7 mouse cellular contexts compared by ENCODE assay signal in the genomic region with DNA sequence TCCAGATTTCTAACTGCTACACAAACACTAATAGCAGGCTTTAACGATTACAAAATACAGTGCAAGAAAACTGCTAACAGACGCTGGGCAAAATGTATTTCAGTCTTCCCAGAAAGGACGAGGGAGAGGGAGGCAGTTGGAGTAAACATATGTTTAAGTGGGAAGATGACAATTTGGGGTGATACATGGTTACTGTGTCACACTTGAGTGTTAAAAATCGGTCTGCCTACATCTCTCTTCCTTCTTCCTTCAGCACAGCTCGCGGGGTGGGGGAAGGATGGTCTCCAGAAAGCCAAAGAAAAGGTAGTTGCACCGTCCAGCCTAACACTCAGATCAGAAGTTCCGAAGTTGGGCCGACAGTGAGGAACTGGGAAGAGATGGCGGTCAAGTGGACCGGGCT. TPM values are rescaled to one million over a fixed set of nuclear protein-coding genes. Genes with fewer than 3 reads are reported as not detected.
DNase-seq lines count a peak whose midpoint lies in the region; ATAC-seq lines count a peak whose summit lies in the region.

No protein-coding gene starts in this region.

- no peaks in the 10 kb centered on the region; the same call in 1 of the 2 replicates for H3K9me3 ChIP-seq in lung, embryonic 15.5 days
- H3K9me3 ChIP-seq in embryonic facial prominence, embryonic 12.5 days = no peaks in the 10 kb centered on the region
- H3K9me3 ChIP-seq in hindbrain, embryonic 16.5 days (ENCODE audit: control insufficient read depth, low read length) = peaks cover 2% of the 10 kb centered on the region; the same call in 1 of the 2 replicates
- no peaks in the 10 kb centered on the region for H3K9me3 ChIP-seq in midbrain, embryonic 10.5 days (replicated peaks)

- WGBS in lung, embryonic 15.5 days = 0% methylated on average over 11 of the region's 11 CpGs
- 2% methylated on average over 11 of the region's 11 CpGs for WGBS in embryonic facial prominence, embryonic 12.5 days
- WGBS in hindbrain, embryonic 16.5 days = under 1% methylated on average over 11 of the region's 11 CpGs
- WGBS in midbrain, embryonic 10.5 days = 1% methylated on average over 11 of the region's 11 CpGs

- no peaks in the 10 kb centered on the region for H3K27me3 ChIP-seq in lung, embryonic 15.5 days
- no peaks in the 10 kb centered on the region for H3K27me3 ChIP-seq in embryonic facial prominence, embryonic 12.5 days
- H3K27me3 ChIP-seq in hindbrain, embryonic 16.5 days (replicated peaks; ENCODE audit: control insufficient read depth, insufficient read depth, low read length) = no peaks in the 10 kb centered on the region
- no peaks in the 10 kb centered on the region for H3K27me3 ChIP-seq in midbrain, embryonic 10.5 days (ENCODE audit: low read depth, poor library complexity, severe bottlenecking)

- no peaks in the 10 kb centered on the region for H3K36me3 ChIP-seq in lung, embryonic 15.5 days
- no peaks in the 10 kb centered on the region for H3K36me3 ChIP-seq in embryonic facial prominence, embryonic 12.5 days
- no peaks in the 10 kb centered on the region for H3K36me3 ChIP-seq in hindbrain, embryonic 16.5 days (ENCODE audit: control insufficient read depth, insufficient read depth, low read length)
- H3K36me3 ChIP-seq in midbrain, embryonic 10.5 days = no peaks in the 10 kb centered on the region

- H3K9ac ChIP-seq in lung, embryonic 15.5 days = peak overlapping the region; percentile 72
- peak overlapping the region; percentile 88 for H3K9ac ChIP-seq in embryonic facial prominence, embryonic 12.5 days
- H3K9ac ChIP-seq in hindbrain, embryonic 16.5 days (ENCODE audit: low read depth, low read length) = peak overlapping the region; percentile 87

- H3K4me3 ChIP-seq in lung, embryonic 15.5 days = peak overlapping the region; percentile 66
- H3K4me3 ChIP-seq in embryonic facial prominence, embryonic 12.5 days = peak overlapping the region; percentile 87
- peak overlapping the region; percentile 97 for H3K4me3 ChIP-seq in hindbrain, embryonic 16.5 days (ENCODE audit: low read length)
- H3K4me3 ChIP-seq in midbrain, embryonic 10.5 days = peak overlapping the region; percentile 88

- peaks cover 6% of the 10 kb centered on the region for H3K4me1 ChIP-seq in lung, embryonic 15.5 days
- H3K4me1 ChIP-seq in embryonic facial prominence, embryonic 12.5 days = no peaks in the 10 kb centered on the region; the same call in 1 of the 2 replicates
- peaks cover 12% of the 10 kb centered on the region for H3K4me1 ChIP-seq in hindbrain, embryonic 16.5 days (ENCODE audit: control insufficient read depth, insufficient read depth, low read depth, low read length)
- peaks cover 20% of the 10 kb centered on the region for H3K4me1 ChIP-seq in midbrain, embryonic 10.5 days

- H3K27ac ChIP-seq in lung, embryonic 15.5 days = peak overlapping the region; percentile 99
- peak overlapping the region; percentile 98 for H3K27ac ChIP-seq in embryonic facial prominence, embryonic 12.5 days
- peak overlapping the region; percentile 99 for H3K27ac ChIP-seq in hindbrain, embryonic 16.5 days (ENCODE audit: low read depth, low read length)
- peak overlapping the region; percentile 95 for H3K27ac ChIP-seq in midbrain, embryonic 10.5 days (replicated peaks)

- DNase-seq in lung, postnatal 14 days = no peak
- no peak for DNase-seq in midbrain, embryonic 10.5 days (ENCODE audit: low spot score)
- DNase-seq in gastrocnemius, adult 18-20 months (ENCODE audit: low spot score) = no peak
- DNase-seq in urinary bladder, adult 18-20 months (ENCODE audit: low spot score in 2 of 2) = no peak

- H3K4me2 ChIP-seq in lung, embryonic 15.5 days = peak overlapping the region; percentile 59
- peak overlapping the region; percentile 72 for H3K4me2 ChIP-seq in embryonic facial prominence, embryonic 12.5 days (replicated peaks)
- H3K4me2 ChIP-seq in hindbrain, embryonic 16.5 days (ENCODE audit: low read length) = peak overlapping the region; percentile 66

- no peak for ATAC-seq in lung, embryonic 15.5 days (ENCODE audit: borderline replicate concordance, extremely low read depth, low FRiP score, low TSS enrichment)
- ATAC-seq in embryonic facial prominence, embryonic 12.5 days (ENCODE audit: insufficient number of reproducible peaks, insufficient read depth, low FRiP score, low TSS enrichment) = no peak
- no peak for ATAC-seq in hindbrain, embryonic 16.5 days

RNA-seq across cellular contexts. Expression of gene Dnajc1, which starts 0.8 kb away (rescaled TPM):
- polyA plus RNA-seq in lung, embryonic 15.5 days (2015; fragmentation: Nextera tagmentation; extraction: Ambion mirVana) = 30.8 and 32.9 TPM in 2 replicates
- polyA plus RNA-seq in embryonic facial prominence, embryonic 12.5 days (2016; fragmentation: Nextera tagmentation; extraction: Ambion mirVana) = 39.1 and 39.7 TPM in 2 replicates
- 19.1 and 21.7 TPM in 2 replicates for polyA plus RNA-seq in hindbrain, embryonic 16.5 days (2015; fragmentation: Nextera tagmentation; extraction: Ambion mirVana)
- 25.8 and 27.0 TPM in 2 replicates for polyA plus RNA-seq in midbrain, embryonic 10.5 days (2016; fragmentation: Nextera tagmentation; extraction: Ambion mirVana)
- 10 to 100 TPM in 1 of 2 experiments, 1 to 10 TPM in 1; 8.7 to 10.4 TPM for total RNA-seq in gastrocnemius, adult 18-20 months (2021)
